Mouse (Mus musculus): ENCODE data around the gene Mis18a. TPM values are rescaled to one million over a fixed set of nuclear protein-coding genes. Genes with fewer than 3 reads are reported as not detected.

The Mis18a gene
- polyA plus RNA-seq, 2 experiments, result 48.4 to 59.0 TPM

GRCm38 (mm10) chr16:90724051-90724450 lies 3.2 kb downstream of the Mis18a start:
- Histone ChIP-seq H3K4me2 (replicated peaks; ENCODE audit: low read depth, low read length, severe bottlenecking) (no peak overlapping the region), H3K9ac (ENCODE audit: low read depth, low read length, severe bottlenecking) (no peak overlapping the region), H3K27ac (replicated peaks; ENCODE audit: low read depth, low read length) (no peak overlapping the region), H3K36me3 (ENCODE audit: control insufficient read depth, insufficient read depth, low read length) (peaks cover 30% of the 10 kb centered on the region), H3K4me1 (ENCODE audit: control insufficient read depth, insufficient read depth, low read length) (peaks cover 4% of the 10 kb centered on the region; the same call in 1 of the 2 replicates), H3K27me3 (ENCODE audit: control insufficient read depth, insufficient read depth, low read length) (no peaks in the 10 kb centered on the region), H3K9me3 (ENCODE audit: control insufficient read depth, low read length) (no peaks in the 10 kb centered on the region), H3K4me3 (replicated peaks; ENCODE audit: low read length) (no peak overlapping the region)
- TF ChIP-seq POLR2A (IDR thresholded peaks at IDR 0.05; ENCODE audit: borderline replicate concordance, extremely low read depth, insufficient read depth, insufficient read length), result no peak
- WGBS, result 90% methylated on average over 4 of the region's 4 CpGs
- ATAC-seq (ENCODE audit: low FRiP score, low read depth) (no peak), DNase-seq (ENCODE audit: low spot score) (no peak)

GRCm38 (mm10) chr16:90710313-90710712 lies 16.9 kb downstream of the Mis18a start:
- no peaks in the 10 kb centered on the region for H3K9me3 ChIP-seq (ENCODE audit: control insufficient read depth, low read length)
- no peaks in the 10 kb centered on the region for H3K27me3 ChIP-seq (ENCODE audit: control insufficient read depth, insufficient read depth, low read length)
- WGBS, result 70% methylated on average over 12 of the region's 12 CpGs
- no peak overlapping the region for H3K27ac ChIP-seq (replicated peaks; ENCODE audit: low read depth, low read length)
- no peak for ATAC-seq (ENCODE audit: low FRiP score, low read depth)
- no peak overlapping the region for H3K9ac ChIP-seq (ENCODE audit: low read depth, low read length, severe bottlenecking)
- DNase-seq (ENCODE audit: low spot score), result no peak
- no peak for TF ChIP-seq POLR2A (IDR thresholded peaks at IDR 0.05; ENCODE audit: borderline replicate concordance, extremely low read depth, insufficient read depth, insufficient read length)
- H3K4me3 ChIP-seq (replicated peaks; ENCODE audit: low read length), result no peak overlapping the region
- no peaks in the 10 kb centered on the region for H3K36me3 ChIP-seq (ENCODE audit: control insufficient read depth, insufficient read depth, low read length)
- peaks cover 4% of the 10 kb centered on the region; the same call in 1 of the 2 replicates for H3K4me1 ChIP-seq (ENCODE audit: control insufficient read depth, insufficient read depth, low read length)
- H3K4me2 ChIP-seq (replicated peaks; ENCODE audit: low read depth, low read length, severe bottlenecking), result no peak overlapping the region

GRCm38 (mm10) chr16:90709711-90710289 lies 17.4 kb downstream of the Mis18a start:
- Histone ChIP-seq H3K4me2 (replicated peaks; ENCODE audit: low read depth, low read length, severe bottlenecking) (no peak overlapping the region), H3K9me3 (ENCODE audit: control insufficient read depth, low read length) (no peaks in the 10 kb centered on the region), H3K27me3 (ENCODE audit: control insufficient read depth, insufficient read depth, low read length) (no peaks in the 10 kb centered on the region), H3K36me3 (ENCODE audit: control insufficient read depth, insufficient read depth, low read length) (no peaks in the 10 kb centered on the region), H3K4me3 (replicated peaks; ENCODE audit: low read length) (no peak overlapping the region), H3K9ac (ENCODE audit: low read depth, low read length, severe bottlenecking) (no peak overlapping the region), H3K4me1 (ENCODE audit: control insufficient read depth, insufficient read depth, low read length) (peaks cover 4% of the 10 kb centered on the region; the same call in 1 of the 2 replicates), H3K27ac (replicated peaks; ENCODE audit: low read depth, low read length) (no peak overlapping the region)
- 46% methylated on average over 17 of the region's 17 CpGs for WGBS
- ATAC-seq (ENCODE audit: low FRiP score, low read depth) (no peak), DNase-seq (ENCODE audit: low spot score) (peak; percentile 29)
- TF ChIP-seq POLR2A (IDR thresholded peaks at IDR 0.05; ENCODE audit: borderline replicate concordance, extremely low read depth, insufficient read depth, insufficient read length), result no peak

- H3K9me3 ChIP-seq (ENCODE audit: control insufficient read depth, low read length), result no peaks in the 10 kb centered on the region
- WGBS, result 13% methylated on average over 3 of the region's 3 CpGs
- H3K9ac ChIP-seq (ENCODE audit: low read depth, low read length, severe bottlenecking), result no peak overlapping the region
- H3K27ac ChIP-seq (replicated peaks; ENCODE audit: low read depth, low read length), result no peak overlapping the region
- DNase-seq (ENCODE audit: low spot score) (peak; percentile 35), ATAC-seq (ENCODE audit: low FRiP score, low read depth) (peak; percentile 31; the same call in 1 of the 2 replicates)
- no peaks in the 10 kb centered on the region for H3K36me3 ChIP-seq (ENCODE audit: control insufficient read depth, insufficient read depth, low read length)
- H3K4me3 ChIP-seq (replicated peaks; ENCODE audit: low read length), result no peak overlapping the region
- no peak overlapping the region for H3K4me2 ChIP-seq (replicated peaks; ENCODE audit: low read depth, low read length, severe bottlenecking)
- H3K27me3 ChIP-seq (ENCODE audit: control insufficient read depth, insufficient read depth, low read length), result no peaks in the 10 kb centered on the region
- TF ChIP-seq POLR2A (IDR thresholded peaks at IDR 0.05; ENCODE audit: borderline replicate concordance, extremely low read depth, insufficient read depth, insufficient read length), result no peak
- no peaks in the 10 kb centered on the region; the same call in 1 of the 2 replicates for H3K4me1 ChIP-seq (ENCODE audit: control insufficient read depth, insufficient read depth, low read length)
Measured at GRCm38 (mm10) chr16:90706279-90706678, 20.9 kb downstream of the Mis18a start.

GRCm38 (mm10) chr16:90704161-90704825 lies 22.9 kb downstream of the Mis18a start:
- Histone ChIP-seq H3K9ac (ENCODE audit: low read depth, low read length, severe bottlenecking) (no peak overlapping the region), H3K27ac (replicated peaks; ENCODE audit: low read depth, low read length) (no peak overlapping the region)
- WGBS, result 62% methylated on average over 13 of the region's 13 CpGs

More at GRCm38 (mm10) chr16:90704161-90704825, 22.9 kb downstream of the Mis18a start:
- no peak for TF ChIP-seq POLR2A (IDR thresholded peaks at IDR 0.05; ENCODE audit: borderline replicate concordance, extremely low read depth, insufficient read depth, insufficient read length)
- ATAC-seq (ENCODE audit: low FRiP score, low read depth), result no peak
- H3K9me3 ChIP-seq (ENCODE audit: control insufficient read depth, low read length), result no peaks in the 10 kb centered on the region
- no peaks in the 10 kb centered on the region for H3K27me3 ChIP-seq (ENCODE audit: control insufficient read depth, insufficient read depth, low read length)
- no peak overlapping the region for H3K4me2 ChIP-seq (replicated peaks; ENCODE audit: low read depth, low read length, severe bottlenecking)
- DNase-seq (ENCODE audit: low spot score), result no peak
- no peaks in the 10 kb centered on the region for H3K4me1 ChIP-seq (ENCODE audit: control insufficient read depth, insufficient read depth, low read length)
- H3K36me3 ChIP-seq (ENCODE audit: control insufficient read depth, insufficient read depth, low read length), result no peaks in the 10 kb centered on the region
- no peak overlapping the region for H3K4me3 ChIP-seq (replicated peaks; ENCODE audit: low read length)
